Mouse (Mus musculus) small intestine, adult 2 months (tissue): ENCODE measurements around the gene Skil. TPM values are rescaled to one million over a fixed set of nuclear protein-coding genes. Genes with fewer than 3 reads are reported as not detected.

ENCODE experiments used
- H3K27ac ChIP-seq: fragments of 200-500 bp; 2 replicates; pipeline ENCODE4 v1.5.1; 2012; ENCODE audit warnings: low read depth, low read length, control low read depth, inconsistent platforms; ENCODE audit not compliant: insufficient read depth
- H3K27me3 ChIP-seq: fragments of 200-500 bp; 2 replicates; pipeline ENCODE4 v1.6.1; 2012; ENCODE audit warnings: mild to moderate bottlenecking, moderate library complexity, low read length, inconsistent platforms; ENCODE audit not compliant: control insufficient read depth, insufficient read depth
- H3K36me3 ChIP-seq: fragments of 200-500 bp; 2 replicates; pipeline ENCODE4 v1.6.1; 2012; ENCODE audit warnings: mild to moderate bottlenecking, low read length, control low read depth, inconsistent platforms; ENCODE audit not compliant: control insufficient read depth, insufficient read depth
- H3K4me1 ChIP-seq: fragments of 200-500 bp; 2 replicates; pipeline ENCODE4 v1.6.1; 2012; ENCODE audit warnings: low read length, inconsistent platforms, mixed read lengths; ENCODE audit not compliant: control insufficient read depth, insufficient read depth, insufficient read length
- H3K4me3 ChIP-seq: fragments of 200-500 bp; 2 replicates; pipeline ENCODE4 v1.5.1; 2012; ENCODE audit warnings: low read depth, mild to moderate bottlenecking, control low read depth, inconsistent platforms, low read length, moderate library complexity
- CTCF ChIP-seq: fragments of 200-500 bp; IDR thresholded peaks from 2 replicates; pipeline ENCODE4 v1.5.1; 2012; ENCODE audit warnings: low read depth, mild to moderate bottlenecking, control low read depth, inconsistent platforms, low read length, moderate library complexity, mixed read lengths; ENCODE audit not compliant: insufficient replicate concordance, insufficient read length; ENCODE audit errors: extremely low read depth
- POLR2A ChIP-seq: fragments of 200-500 bp; IDR thresholded peaks from 2 replicates; pipeline ENCODE4 v1.6.1; 2012; ENCODE audit warnings: low read depth, mild to moderate bottlenecking, control low read depth, inconsistent platforms, low read length, moderate library complexity
- WGBS: fragments of 180-500 bp; shearing (Covaris S2); methylation state at CpG from one replicate; pipeline ENCODE4 v1.1.7; 2018; 5-methylcytosine and 5-hydroxymethylcytosine counted together
- polyA plus RNA-seq: library from polyadenylated mRNA; depleted of rRNA; stranded (reverse); fragments of >200 nt; gene quantifications from 2 replicates; pipeline ENCODE4 v1.2.3, GENCODE M21; 2012

Gene Skil
- polyA plus RNA-seq, 1 experiment: 8.5 TPM

DNA sequence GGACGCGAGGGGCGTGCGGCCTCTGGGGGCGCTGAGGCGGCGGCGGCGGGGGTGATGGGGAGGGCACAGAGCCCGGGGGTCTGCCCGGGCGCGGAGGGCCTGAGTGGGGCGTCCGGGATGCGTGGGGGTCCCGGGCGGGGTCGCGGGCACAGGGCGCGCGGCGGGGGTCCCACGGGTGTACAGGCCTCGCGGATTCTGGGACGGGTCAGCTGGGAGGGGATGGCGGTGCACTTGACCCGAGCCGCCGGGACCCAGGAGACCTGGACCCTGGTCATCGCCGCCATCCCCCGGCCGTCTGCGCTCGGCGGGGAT lies 277 bp downstream of the Skil start:
- H3K4me3 ChIP-seq: peak overlapping the region; percentile 88
- peaks cover 14% of the 10 kb centered on the region for H3K4me1 ChIP-seq
- under 1% methylated on average over 39 of the region's 39 CpGs for WGBS
- H3K36me3 ChIP-seq: peaks cover 9% of the 10 kb centered on the region
- TF ChIP-seq POLR2A (no peak), CTCF (no peak)
- H3K27me3 ChIP-seq: no peaks in the 10 kb centered on the region
- peak overlapping the region; percentile 80 for H3K27ac ChIP-seq

DNA sequence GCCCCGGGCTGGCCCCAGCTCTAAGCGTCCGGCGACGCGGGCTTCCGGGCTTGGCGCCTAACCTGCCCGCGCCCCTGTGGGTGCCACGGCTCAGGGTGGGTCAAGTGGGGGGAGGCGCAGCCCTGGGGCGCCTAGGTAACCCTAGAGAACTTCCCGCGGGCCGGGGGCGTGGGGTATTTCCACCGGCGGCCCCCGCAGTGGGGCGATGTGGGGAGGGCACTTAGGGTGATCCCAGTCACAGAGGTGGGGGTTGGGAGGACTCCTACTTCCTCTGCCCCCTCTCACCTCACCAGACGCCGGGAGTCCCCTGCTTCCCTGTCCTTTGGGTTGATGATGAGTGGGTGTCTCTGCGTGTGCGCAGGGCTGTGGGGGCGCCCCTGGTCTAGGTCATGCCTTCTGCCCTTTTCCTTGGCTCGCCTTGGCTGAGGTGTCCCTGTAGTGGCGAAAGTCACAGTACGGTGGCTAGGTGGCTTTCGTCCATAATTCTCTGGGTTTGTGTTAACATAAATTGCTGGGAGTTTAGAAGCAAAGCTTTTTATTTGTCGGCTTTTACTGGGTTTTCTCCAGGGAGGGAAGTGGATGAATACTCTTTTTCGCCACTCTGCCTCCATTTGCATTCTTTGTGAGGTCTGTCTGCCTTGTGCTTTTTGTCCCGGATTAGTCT lies 765 bp downstream of the Skil start:
- H3K27ac ChIP-seq: peak overlapping the region; percentile 80
- peak overlapping the region; percentile 88 for H3K4me3 ChIP-seq
- H3K27me3 ChIP-seq: no peaks in the 10 kb centered on the region
- under 1% methylated on average over 32 of the region's 33 CpGs for WGBS
- TF ChIP-seq CTCF (no peak), POLR2A (no peak)
- H3K36me3 ChIP-seq: peaks cover 9% of the 10 kb centered on the region
- peaks cover 14% of the 10 kb centered on the region for H3K4me1 ChIP-seq

DNA sequence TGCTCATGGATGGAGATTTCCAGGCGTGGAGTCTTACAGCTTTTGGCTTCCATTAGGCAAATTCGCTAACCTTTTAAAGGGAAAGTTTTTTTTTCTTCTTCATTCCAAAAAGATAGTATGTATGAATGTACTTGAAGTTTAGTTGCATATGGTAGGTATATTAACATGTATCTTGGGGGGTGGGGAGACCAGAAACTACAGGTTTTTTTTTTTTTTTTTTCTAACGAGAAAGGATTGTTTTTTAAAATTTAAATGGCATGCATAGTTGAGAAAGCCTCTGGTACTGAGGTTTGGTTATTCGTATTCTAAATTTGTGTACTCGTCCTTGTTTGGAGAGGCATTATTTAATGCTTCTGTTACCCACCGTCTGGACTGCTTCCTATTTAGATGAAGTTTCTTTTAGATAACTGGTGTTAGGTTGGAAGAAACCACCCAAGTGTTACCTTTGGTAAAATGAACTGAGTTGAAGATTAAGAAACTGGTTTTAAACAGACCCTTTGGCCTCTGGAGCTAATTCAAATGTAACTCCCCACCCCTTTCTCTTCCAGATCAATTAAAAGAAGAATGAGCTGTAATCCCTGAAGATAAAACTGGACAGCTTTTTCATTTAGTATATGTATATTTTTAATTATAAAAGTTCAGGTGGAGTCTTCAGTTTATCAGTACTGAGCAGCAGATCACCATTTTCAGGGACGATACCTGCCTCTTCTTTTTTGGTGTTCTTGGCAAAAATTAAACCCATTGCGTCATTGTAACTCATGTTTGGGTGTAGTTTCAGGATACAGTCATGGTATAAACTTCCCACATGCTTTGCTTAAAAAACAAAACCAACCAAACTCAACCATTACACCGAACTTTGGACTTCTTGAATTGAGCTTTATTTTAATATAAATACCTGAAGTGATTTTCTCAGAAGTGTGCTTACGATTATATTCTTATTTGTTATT lies 1.6 kb downstream of the Skil start:
- Histone ChIP-seq H3K27me3 (no peaks in the 10 kb centered on the region), H3K27ac (peak overlapping the region; percentile 80), H3K4me3 (peak overlapping the region; percentile 88; the same call in 1 of the 2 replicates), H3K36me3 (peaks cover 9% of the 10 kb centered on the region), H3K4me1 (peaks cover 16% of the 10 kb centered on the region)
- 33% methylated on average over 10 of the region's 10 CpGs for WGBS
- TF ChIP-seq POLR2A (no peak), CTCF (no peak)

DNA sequence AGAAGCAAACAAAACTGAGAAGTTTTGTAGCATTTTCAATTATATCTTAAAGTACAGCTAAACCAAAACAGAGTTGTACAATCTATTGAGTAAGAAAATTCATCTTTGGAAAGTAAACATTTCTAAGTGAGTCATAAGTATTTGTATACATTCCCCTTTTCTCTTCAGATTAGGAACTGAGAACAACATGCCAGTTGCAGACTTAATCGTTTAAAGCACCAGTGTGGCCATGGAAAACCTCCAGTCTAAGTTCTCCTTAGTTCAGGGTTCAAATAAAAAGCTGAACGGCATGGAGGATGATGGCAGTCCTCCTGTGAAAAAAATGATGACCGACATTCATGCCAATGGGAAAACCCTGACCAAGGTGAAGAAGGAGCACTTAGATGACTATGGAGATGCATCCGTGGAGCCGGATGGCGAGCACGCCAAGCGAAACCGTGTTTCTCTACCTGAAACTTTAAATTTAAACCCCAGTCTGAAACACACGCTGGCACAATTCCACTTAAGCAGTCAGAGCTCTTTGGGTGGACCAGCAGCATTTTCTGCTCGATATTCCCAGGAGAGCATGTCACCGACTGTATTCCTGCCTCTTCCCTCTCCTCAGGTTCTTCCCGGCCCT lies 2.4 kb downstream of the Skil start:
- 80% methylated on average over 13 of the region's 13 CpGs for WGBS
- TF ChIP-seq CTCF: no peak
- no peak for TF ChIP-seq POLR2A
- peaks cover 9% of the 10 kb centered on the region for H3K36me3 ChIP-seq
- peaks cover 16% of the 10 kb centered on the region for H3K4me1 ChIP-seq
- no peaks in the 10 kb centered on the region for H3K27me3 ChIP-seq
- H3K27ac ChIP-seq: no peak overlapping the region
- no peak overlapping the region for H3K4me3 ChIP-seq

DNA sequence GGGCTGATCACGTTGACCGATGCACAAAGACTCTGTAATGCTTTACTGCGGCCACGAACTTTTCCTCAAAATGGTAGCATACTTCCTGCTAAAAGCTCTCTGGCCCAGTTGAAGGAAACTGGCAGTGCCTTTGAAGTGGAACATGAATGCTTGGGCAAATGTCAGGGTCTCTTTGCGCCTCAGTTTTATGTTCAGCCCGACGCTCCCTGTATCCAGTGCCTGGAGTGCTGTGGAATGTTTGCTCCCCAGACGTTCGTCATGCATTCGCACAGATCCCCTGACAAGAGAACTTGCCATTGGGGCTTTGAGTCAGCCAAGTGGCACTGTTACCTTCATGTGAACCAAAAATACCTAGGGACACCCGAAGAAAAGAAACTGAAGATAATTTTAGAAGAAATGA lies 3.1 kb downstream of the Skil start:
- no peak overlapping the region for H3K27ac ChIP-seq
- H3K4me1 ChIP-seq: peaks cover 17% of the 10 kb centered on the region
- no peaks in the 10 kb centered on the region for H3K27me3 ChIP-seq
- TF ChIP-seq CTCF: no peak
- no peak for TF ChIP-seq POLR2A
- peak overlapping the region; percentile 20 for H3K4me3 ChIP-seq
- 84% methylated on average over 11 of the region's 11 CpGs for WGBS
- H3K36me3 ChIP-seq: peaks cover 9% of the 10 kb centered on the region

DNA sequence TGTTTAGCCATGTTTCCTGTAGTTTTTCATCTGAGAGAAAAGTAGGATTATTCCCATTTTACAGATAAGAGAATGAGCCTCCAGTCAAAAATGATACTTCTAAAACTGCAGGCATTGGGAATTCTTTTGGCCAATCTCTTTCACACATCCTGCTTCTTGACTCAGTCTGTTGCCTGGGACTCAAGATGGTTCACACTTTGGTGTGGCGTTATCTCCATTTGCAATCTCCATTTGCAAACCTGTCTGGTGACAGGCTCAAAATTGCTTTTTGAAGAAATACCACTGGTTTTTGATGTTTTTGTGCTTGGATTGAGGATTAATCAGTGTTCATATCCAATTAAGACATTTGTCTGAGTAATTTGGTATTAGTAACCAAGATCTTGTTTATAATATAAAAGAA lies 3.7 kb downstream of the Skil start:
- WGBS: 100% methylated on average over 1 of the region's 1 CpGs
- Histone ChIP-seq H3K4me1 (peaks cover 13% of the 10 kb centered on the region; the same call in 1 of the 2 replicates), H3K27ac (no peak overlapping the region)

DNA sequence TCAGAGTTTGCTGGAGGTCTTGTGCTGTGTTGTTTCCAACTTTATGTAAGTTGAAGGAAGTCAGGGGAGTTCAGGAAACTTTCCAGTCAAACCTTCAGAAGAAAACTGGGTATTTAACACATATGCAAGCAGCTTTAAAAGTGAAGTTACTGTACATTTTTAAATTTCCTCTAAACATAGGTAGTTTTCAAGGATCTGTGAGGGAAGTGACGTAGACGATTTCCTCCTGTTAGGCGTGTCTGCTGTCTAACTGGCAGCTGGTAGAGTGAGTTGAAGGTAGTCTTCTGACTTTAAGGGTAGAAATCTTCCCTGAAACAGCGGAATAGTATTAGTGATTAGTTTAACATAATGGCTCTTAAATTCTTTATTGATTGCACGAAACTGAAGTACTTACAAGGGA lies 5.2 kb downstream of the Skil start:
- no peak overlapping the region for H3K4me3 ChIP-seq

More for the DNA sequence above, 3.7 kb downstream of the Skil start:
- H3K36me3 ChIP-seq: peaks cover 9% of the 10 kb centered on the region
- no peak overlapping the region for H3K4me3 ChIP-seq
- TF ChIP-seq POLR2A: no peak
- TF ChIP-seq CTCF: no peak
- H3K27me3 ChIP-seq: no peaks in the 10 kb centered on the region

More for the DNA sequence above, 5.2 kb downstream of the Skil start:
- H3K27me3 ChIP-seq: no peaks in the 10 kb centered on the region
- H3K4me1 ChIP-seq: peaks cover 18% of the 10 kb centered on the region
- peaks cover 12% of the 10 kb centered on the region for H3K36me3 ChIP-seq
- H3K27ac ChIP-seq: no peak overlapping the region
- WGBS: 74% methylated on average over 5 of the region's 5 CpGs
- no peak for TF ChIP-seq POLR2A
- no peak for TF ChIP-seq CTCF
